Mouse (Mus musculus) embryonic facial prominence, embryonic 10.5 days (tissue): ENCODE data around the gene Rnf144b. TPM values are rescaled to one million over a fixed set of nuclear protein-coding genes. Genes with fewer than 3 reads are reported as not detected.
A peak's percentile ranks its signal among the peaks of the same experiment; 100 is the strongest.

ENCODE experiments used
- DNase-seq: peaks from one replicate; pipeline ENCODE4 v3.0.0-alpha.2; 2017; ENCODE audit warnings: low spot score
- H3K27ac ChIP-seq: fragments of 300-500 bp; sonication (generic); replicated peaks from 2 replicates; pipeline ENCODE4 v1.5.1; 2016; ENCODE audit warnings: mild to moderate bottlenecking
- H3K27me3 ChIP-seq: fragments of 300-500 bp; sonication (generic); replicated peaks from 2 replicates; pipeline ENCODE4 v1.6.1; 2016; ENCODE audit warnings: low read depth, mild to moderate bottlenecking; ENCODE audit not compliant: poor library complexity, severe bottlenecking
- H3K36me3 ChIP-seq: fragments of 300-500 bp; sonication (generic); replicated peaks from 2 replicates; pipeline ENCODE4 v1.6.1; 2016; ENCODE audit warnings: mild to moderate bottlenecking, moderate library complexity
- H3K4me1 ChIP-seq: fragments of 300-500 bp; sonication (generic); 2 replicates; pipeline ENCODE4 v1.6.1; 2016
- H3K4me3 ChIP-seq: fragments of 300-500 bp; sonication (generic); 2 replicates; pipeline ENCODE4 v1.5.1; 2016; ENCODE audit warnings: mild to moderate bottlenecking, moderate library complexity
- H3K9me3 ChIP-seq: fragments of 300-500 bp; sonication (generic); 2 replicates; pipeline ENCODE4 v1.6.1; 2016; ENCODE audit warnings: mild to moderate bottlenecking
- WGBS: fragments of 180-500 bp; shearing (Covaris S2); methylation state at CpG from one replicate; pipeline ENCODE4 v1.1.7; 2016; 5-methylcytosine and 5-hydroxymethylcytosine counted together
- polyA plus RNA-seq: library from polyadenylated mRNA; unstranded; fragments of >200 nt; fragmentation: Nextera tagmentation; extraction: Ambion mirVana; gene quantifications from 2 replicates; pipeline ENCODE4 v1.2.1, GENCODE M21; 2016

The Rnf144b gene
- polyA plus RNA-seq, 1 experiment from 2014 or later = 0.90 TPM

GRCm38 (mm10) chr13:47261961-47262360, 139.5 kb downstream of the Rnf144b start:
- Histone ChIP-seq H3K4me1 (peaks cover 10% of the 10 kb centered on the region), H3K9me3 (no peaks in the 10 kb centered on the region), H3K4me3 (no peak overlapping the region), H3K27ac (no peak overlapping the region), H3K27me3 (no peaks in the 10 kb centered on the region), H3K36me3 (no peaks in the 10 kb centered on the region)
- WGBS = 61% methylated on average over 2 of the region's 2 CpGs
- no peak for DNase-seq

DNA sequence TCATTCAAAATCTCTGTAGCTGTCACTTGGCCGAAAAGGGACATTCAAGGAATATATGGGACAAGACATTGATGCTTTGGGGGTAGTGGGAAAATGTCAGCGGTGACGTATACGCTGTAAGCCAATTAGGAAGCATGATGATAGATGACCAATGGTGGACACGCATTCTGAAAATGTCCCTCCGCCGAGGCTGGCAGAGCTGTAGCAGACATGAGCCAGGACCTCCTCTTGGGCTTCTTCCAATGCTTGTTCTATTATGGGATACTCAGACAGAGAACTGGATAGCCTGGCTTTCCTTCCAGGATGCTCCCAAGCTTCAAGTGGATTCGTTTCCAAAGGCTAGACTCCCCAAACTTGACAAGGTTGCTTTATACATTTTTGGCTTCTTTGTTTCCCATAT, 141.9 kb downstream of the Rnf144b start:
- Histone ChIP-seq H3K27me3 (no peaks in the 10 kb centered on the region), H3K27ac (no peak overlapping the region), H3K36me3 (no peaks in the 10 kb centered on the region), H3K9me3 (no peaks in the 10 kb centered on the region), H3K4me1 (peaks cover 3% of the 10 kb centered on the region; the same call in 1 of the 2 replicates), H3K4me3 (no peak overlapping the region)
- DNase-seq = no peak
- 89% methylated on average over 8 of the region's 8 CpGs for WGBS

- no peak overlapping the region for H3K4me3 ChIP-seq
- no peak overlapping the region for H3K27ac ChIP-seq
- peaks cover 3% of the 10 kb centered on the region; the same call in 1 of the 2 replicates for H3K4me1 ChIP-seq
- H3K27me3 ChIP-seq = no peaks in the 10 kb centered on the region
- no peaks in the 10 kb centered on the region for H3K9me3 ChIP-seq
- WGBS = 90% methylated on average over 7 of the region's 7 CpGs
- H3K36me3 ChIP-seq = no peaks in the 10 kb centered on the region
- no peak for DNase-seq
These were observed 144.0 kb downstream of the Rnf144b start for GRCm38 (mm10) chr13:47266411-47266810.

DNA sequence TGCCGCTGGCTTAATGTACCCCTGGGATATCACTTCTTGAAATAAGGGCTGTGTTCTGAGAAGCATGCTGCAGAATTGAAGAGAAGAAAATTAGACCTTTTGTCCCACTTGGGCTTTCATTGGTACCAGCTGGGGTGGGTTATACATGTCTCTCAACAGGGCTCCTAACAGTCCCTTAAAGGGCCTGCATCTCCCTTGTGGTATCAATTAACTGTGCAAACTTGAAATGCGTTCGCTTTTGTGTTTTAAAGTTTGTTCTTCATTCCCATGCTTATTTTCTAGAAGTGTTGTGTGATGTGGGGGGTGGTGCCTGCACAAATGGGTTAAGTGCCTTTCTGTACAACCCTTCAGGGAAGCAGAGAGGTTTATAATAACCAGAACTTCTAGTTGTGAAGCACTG, 145.8 kb downstream of the Rnf144b start:
- Histone ChIP-seq H3K27ac (no peak overlapping the region), H3K27me3 (no peaks in the 10 kb centered on the region), H3K4me1 (peaks cover 11% of the 10 kb centered on the region), H3K4me3 (no peak overlapping the region), H3K9me3 (no peaks in the 10 kb centered on the region), H3K36me3 (no peaks in the 10 kb centered on the region)
- DNase-seq = no peak
- WGBS = 54% methylated on average over 3 of the region's 3 CpGs

DNA sequence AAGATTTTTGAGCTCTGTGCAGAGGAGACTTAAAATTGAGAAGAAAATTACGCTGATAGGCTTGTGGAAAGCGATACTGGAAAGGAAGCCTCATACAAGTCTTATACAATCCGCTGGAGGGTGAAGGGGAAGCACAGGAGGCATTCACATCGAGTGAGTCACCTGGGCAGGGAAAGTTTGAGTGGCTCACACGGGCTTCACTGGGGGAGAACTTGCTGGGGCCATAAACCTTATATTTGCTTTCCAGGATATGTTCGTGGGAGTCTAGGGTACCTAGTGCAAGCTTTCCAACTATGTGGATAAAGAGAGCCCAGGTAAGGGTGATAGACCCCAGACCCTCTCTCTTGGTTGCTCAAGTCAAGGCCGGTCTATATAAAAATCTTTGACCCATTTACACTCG, 150.5 kb downstream of the Rnf144b start:
- 15% methylated on average over 8 of the region's 8 CpGs for WGBS
- Histone ChIP-seq H3K9me3 (no peaks in the 10 kb centered on the region), H3K36me3 (no peaks in the 10 kb centered on the region), H3K27me3 (no peaks in the 10 kb centered on the region), H3K4me1 (peaks cover 37% of the 10 kb centered on the region), H3K27ac (peak overlapping the region; percentile 71), H3K4me3 (peak overlapping the region; percentile 46)
- no peak for DNase-seq

DNA sequence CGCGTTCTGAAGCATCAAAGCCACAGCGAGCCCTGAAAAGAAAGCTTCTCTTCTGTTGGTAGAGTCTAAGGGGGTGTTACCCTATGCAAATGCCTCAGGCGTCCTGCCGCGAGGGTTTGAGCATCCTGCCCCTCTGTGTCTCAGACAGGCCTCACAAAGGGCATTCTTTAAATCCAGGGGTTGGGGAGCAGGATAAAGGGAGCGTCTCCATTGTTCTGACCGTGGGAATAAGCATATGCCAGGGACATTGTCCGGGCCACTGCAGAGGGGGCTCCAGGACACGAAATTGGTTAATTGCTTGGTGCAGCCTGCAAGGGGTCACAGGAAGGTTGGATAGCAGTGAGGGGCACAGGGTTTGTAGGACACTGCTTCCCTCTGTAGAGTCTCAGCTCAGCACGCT, 151.0 kb downstream of the Rnf144b start:
- DNase-seq = peak; percentile 70
- Histone ChIP-seq H3K36me3 (no peaks in the 10 kb centered on the region), H3K9me3 (no peaks in the 10 kb centered on the region), H3K27ac (peak overlapping the region; percentile 71), H3K4me3 (peak overlapping the region; percentile 46), H3K27me3 (no peaks in the 10 kb centered on the region), H3K4me1 (peaks cover 41% of the 10 kb centered on the region)
- WGBS = 2% methylated on average over 11 of the region's 11 CpGs

DNA sequence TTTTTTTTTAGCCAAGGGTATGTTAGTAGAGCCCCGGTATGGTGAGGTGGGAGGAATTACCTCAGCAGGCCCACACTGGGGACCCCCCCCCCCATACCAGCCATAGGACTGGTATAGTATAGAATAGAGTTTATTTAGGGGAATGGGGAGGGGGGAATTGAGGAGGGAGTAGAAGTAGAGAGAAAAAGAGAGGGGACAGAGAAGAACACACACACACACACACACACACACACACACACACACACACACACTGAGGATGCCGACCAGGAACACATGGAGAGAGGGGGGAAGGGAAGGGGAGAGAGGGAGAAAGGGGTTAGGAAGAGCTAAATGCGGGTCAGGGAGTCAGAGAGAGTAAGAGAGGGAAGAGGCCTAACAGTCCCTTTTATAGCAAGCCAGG, 151.7 kb downstream of the Rnf144b start:
- no peaks in the 10 kb centered on the region for H3K27me3 ChIP-seq
- no peak overlapping the region; the same call in 1 of the 2 replicates for H3K27ac ChIP-seq
- H3K36me3 ChIP-seq = no peaks in the 10 kb centered on the region
- DNase-seq = no peak
- H3K9me3 ChIP-seq = no peaks in the 10 kb centered on the region
- no peak overlapping the region for H3K4me3 ChIP-seq
- 17% methylated on average over 3 of the region's 3 CpGs for WGBS
- peaks cover 42% of the 10 kb centered on the region for H3K4me1 ChIP-seq

DNA sequence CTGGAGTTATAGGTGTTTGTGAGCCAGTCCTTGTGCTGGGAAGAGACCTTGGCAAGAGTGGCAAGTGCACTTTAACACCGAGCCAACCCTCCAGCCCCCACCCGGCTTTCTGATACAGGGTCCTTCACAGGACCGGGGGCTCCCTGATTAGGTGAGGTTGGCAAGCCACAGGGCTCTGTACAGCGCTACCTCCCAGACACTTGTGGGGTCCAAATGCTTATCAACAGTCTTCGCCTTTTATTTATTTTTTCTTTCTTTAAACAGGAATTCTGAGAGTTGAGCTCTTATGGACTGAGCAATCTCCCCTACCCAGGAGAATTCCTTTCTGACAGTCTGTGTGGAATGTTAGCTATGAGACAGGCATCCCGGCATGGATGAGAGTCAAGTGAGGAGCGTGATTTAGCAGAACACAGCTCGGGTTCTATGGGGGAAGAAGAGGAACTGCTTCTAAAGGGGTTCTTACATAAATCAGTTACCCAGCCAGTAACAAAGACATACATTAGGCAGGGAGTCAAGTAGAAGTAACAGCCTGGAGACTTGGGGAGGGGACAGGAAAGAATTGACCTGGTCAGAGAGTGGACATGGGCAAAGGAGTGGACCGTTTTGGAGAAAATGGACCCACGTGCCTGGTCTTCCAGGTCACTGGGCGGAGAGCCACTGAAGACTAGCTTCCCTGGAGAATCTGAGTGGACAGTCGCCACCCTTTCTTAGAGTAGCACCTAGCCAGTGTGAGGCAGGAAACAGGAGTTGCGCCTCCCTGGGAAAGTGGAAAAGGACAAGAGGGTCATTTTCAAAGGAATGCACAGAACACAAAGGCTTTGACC, 154.8 kb downstream of the Rnf144b start:
- Histone ChIP-seq H3K27me3 (no peaks in the 10 kb centered on the region), H3K36me3 (no peaks in the 10 kb centered on the region), H3K4me1 (peaks cover 42% of the 10 kb centered on the region), H3K4me3 (peak overlapping the region; percentile 9; the same call in 1 of the 2 replicates), H3K27ac (peak overlapping the region; percentile 71), H3K9me3 (no peaks in the 10 kb centered on the region)
- DNase-seq = peak; percentile 29
- 40% methylated on average over 13 of the region's 13 CpGs for WGBS

- no peaks in the 10 kb centered on the region for H3K36me3 ChIP-seq
- no peaks in the 10 kb centered on the region for H3K9me3 ChIP-seq
- peaks cover 38% of the 10 kb centered on the region for H3K4me1 ChIP-seq
- H3K27ac ChIP-seq = peak overlapping the region; percentile 71
- 0 out of 2 replicates have a peak overlapping the region, but pooled peaks have one; percentile 9 for H3K4me3 ChIP-seq
- WGBS = 35% methylated on average over 5 of the region's 5 CpGs
- no peak for DNase-seq
- H3K27me3 ChIP-seq = no peaks in the 10 kb centered on the region
These were observed 155.4 kb downstream of the Rnf144b start for GRCm38 (mm10) chr13:47277824-47278290.

DNA sequence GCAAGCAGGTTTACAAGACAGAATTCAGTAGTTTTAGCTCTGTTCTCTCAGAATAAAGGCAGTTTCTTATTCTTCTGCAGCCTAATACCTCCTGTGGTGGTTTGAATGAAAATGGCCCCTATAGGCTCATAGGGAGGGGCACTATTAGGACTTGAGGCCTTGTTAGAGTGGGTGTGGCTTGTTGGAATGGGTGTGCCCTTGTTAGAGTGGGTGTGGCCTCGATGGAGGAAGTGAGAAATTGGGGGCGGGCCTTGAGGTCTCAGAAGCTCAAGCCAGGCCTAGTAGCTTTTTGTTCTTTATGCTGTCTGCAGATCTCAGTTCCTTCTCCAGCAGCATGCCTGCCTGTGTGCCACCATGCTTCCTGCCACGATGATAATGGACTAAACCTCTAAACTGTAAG, 159.8 kb downstream of the Rnf144b start:
- H3K36me3 ChIP-seq = no peaks in the 10 kb centered on the region
- H3K4me1 ChIP-seq = peaks cover 15% of the 10 kb centered on the region
- H3K27ac ChIP-seq = no peak overlapping the region
- no peak for DNase-seq
- 72% methylated on average over 3 of the region's 3 CpGs for WGBS
- H3K27me3 ChIP-seq = no peaks in the 10 kb centered on the region
- H3K9me3 ChIP-seq = no peaks in the 10 kb centered on the region
- no peak overlapping the region for H3K4me3 ChIP-seq

DNA sequence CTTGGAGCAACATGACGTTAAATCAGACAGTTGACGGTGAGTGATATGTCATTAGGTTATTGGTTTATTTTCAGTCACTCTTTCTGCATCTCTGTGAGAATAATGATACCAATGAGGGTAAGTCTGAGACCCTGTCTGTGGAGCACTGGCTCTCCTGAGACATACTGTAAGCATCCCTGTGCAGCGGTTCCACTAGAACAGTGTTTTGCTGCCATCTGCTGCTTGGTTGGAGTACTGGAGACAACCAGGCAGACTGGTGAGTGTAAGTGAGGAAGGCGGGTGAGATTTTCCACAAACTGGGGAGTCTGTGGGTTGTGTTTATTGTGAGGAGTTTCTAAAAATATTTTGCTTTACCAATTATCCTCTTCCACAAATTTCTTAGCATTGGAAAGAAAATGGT, 166.0 kb downstream of the Rnf144b start:
- Histone ChIP-seq H3K4me3 (no peak overlapping the region), H3K27ac (no peak overlapping the region), H3K9me3 (no peaks in the 10 kb centered on the region), H3K27me3 (no peaks in the 10 kb centered on the region), H3K4me1 (0 out of 2 replicates have a peak, but pooled peaks cover 8% of the 10 kb centered on the region), H3K36me3 (no peaks in the 10 kb centered on the region)
- 34% methylated on average over 4 of the region's 4 CpGs for WGBS
- peak; percentile 82 for DNase-seq

DNA sequence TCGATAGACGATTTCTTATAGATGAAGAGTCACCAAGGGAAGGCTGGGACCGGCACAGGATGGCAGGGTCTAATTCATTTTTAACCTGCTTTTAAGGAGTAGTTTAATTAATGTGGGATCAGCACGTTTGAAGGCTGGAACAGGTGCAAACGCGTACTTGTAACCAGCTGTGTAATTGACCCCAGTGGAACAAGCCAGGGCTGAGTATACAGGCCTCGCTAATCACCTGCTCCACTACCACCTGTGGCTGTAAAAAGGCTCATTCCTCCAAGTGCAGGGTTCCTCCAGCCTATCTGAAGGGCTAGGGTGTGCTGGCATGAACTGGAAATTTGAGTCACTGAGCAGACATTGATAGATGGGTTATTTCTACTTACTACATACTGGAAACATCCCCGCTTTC, 174.0 kb downstream of the Rnf144b start:
- DNase-seq = no peak
- WGBS = 85% methylated on average over 8 of the region's 8 CpGs
- H3K4me3 ChIP-seq = no peak overlapping the region
- no peaks in the 10 kb centered on the region for H3K36me3 ChIP-seq
- H3K27ac ChIP-seq = no peak overlapping the region
- peaks cover 6% of the 10 kb centered on the region for H3K4me1 ChIP-seq
- no peaks in the 10 kb centered on the region for H3K27me3 ChIP-seq
- H3K9me3 ChIP-seq = no peaks in the 10 kb centered on the region
